Mouse (Mus musculus) E14TG2a.4 (cell line): ENCODE measurements around the gene Olfr1034.

Experiments
- CTCF ChIP-seq: conservative IDR thresholded peaks from 2 replicates; pipeline ENCODE4 v1.5.1; 2014; ENCODE audit warnings: low read length
- NANOG ChIP-seq: IDR thresholded peaks from 2 replicates; pipeline ENCODE4 v1.6.1; 2014; ENCODE audit warnings: borderline replicate concordance, low read length, mixed read lengths

- TF ChIP-seq NANOG = no peak
- no peak for TF ChIP-seq CTCF
Observed at GRCm38 (mm10) chr2:86005240-86005639, 40.4 kb upstream of the Olfr1034 start, which contains the start of gene Olfr1032.
